Mouse (Mus musculus) heart, adult 8-10 months (tissue): ENCODE results near the gene Arid5b. TPM values are rescaled to one million over a fixed set of nuclear protein-coding genes. Genes with fewer than 3 reads are reported as not detected.
A peak's percentile ranks its signal among the peaks of the same experiment; 100 is the strongest.

Experiments used
- DNase-seq: peaks from one replicate; pipeline ENCODE4 v3.0.0; 2022; ENCODE audit warnings: low spot score
- total RNA-seq, 4 experiments: library from RNA; stranded (reverse); gene quantifications; 2 replicates each; pipeline ENCODE4 v1.2.4; 2022

Gene Arid5b
- total RNA-seq, 4 experiments from 2014 or later = 17.7 to 25.4 (median 18.5) TPM

DNA sequence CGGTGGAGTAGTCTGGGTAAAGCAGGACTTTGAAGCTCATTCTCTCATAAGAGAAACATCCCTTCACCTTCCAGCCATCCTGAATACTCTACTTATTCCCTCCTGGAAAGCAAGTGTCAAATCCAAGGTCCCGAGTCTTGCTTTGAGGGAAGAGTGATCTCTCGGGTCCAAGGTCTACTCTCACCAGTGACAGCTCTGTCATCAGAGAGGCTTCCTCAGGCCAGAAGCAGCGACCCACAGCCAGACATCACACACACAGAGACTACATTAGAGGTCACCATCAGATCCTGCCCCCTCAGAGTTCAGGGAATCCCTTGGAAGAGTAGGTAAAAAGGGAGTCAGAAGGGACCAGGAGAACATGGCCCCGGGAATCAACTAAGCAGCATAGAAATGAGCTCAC is 140.4 kb downstream of the Arid5b start:
- no peak for DNase-seq

DNA sequence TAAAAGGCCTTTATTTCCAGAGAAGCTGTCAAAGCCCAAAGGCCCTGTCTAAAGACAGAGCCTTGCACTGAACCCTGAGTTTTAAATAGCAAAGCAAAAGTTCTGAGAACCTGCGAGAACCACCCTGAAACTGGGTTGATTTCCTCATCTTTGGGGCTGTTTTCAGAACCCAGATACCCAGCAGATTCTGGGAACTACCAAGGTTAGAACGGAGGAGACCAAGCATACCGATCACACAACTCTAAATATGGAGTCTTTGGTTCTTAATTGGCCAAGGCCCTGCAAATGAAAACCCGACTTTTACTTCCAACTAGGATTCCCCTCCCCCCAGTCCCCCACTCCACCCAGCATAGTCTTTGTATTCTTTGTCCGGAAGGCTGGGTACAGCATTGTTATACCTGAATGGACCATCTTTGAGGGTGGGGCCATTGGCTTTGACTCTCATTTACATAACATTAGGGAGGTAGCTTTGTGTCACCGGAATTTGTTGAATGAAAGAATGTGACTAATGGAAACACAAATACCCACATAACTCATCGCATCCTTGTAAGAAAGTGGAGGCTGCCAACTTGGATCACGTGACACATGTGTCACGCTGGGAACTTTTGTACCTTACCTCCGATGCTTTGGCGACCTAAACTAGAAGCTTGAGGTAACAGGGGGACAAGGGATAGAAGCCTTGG is 141.2 kb downstream of the Arid5b start:
- DNase-seq = no peak

DNA sequence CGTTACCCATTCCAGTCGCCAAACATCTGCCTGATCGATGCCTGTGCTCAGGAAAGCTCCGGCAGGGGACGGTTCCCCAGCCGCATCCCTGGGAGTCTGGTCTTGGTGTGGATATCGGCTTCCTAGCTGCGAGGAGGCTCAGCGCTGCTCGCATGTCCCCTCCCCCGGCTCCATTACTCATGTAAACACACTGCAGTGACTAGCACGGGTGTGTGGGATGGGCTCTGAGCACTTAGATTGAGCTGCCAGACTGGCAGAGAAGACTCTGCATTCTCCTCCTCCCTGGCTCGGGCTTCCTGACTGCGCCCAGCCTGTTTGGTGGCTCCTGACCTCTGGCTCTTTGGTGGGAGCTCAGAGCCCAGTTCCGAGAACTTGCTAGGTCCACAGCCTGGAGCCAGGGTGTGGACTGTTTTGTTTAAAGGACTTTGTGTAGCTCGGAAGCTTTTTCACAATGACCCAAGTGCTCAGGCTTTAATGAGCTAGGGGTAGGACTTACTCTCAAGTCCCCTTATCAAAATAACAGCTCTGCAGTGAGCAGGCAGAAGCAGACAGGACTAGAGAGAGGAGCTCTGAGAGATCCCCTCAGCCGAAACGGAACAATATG is 142.0 kb downstream of the Arid5b start:
- DNase-seq = peak; percentile 90

DNA sequence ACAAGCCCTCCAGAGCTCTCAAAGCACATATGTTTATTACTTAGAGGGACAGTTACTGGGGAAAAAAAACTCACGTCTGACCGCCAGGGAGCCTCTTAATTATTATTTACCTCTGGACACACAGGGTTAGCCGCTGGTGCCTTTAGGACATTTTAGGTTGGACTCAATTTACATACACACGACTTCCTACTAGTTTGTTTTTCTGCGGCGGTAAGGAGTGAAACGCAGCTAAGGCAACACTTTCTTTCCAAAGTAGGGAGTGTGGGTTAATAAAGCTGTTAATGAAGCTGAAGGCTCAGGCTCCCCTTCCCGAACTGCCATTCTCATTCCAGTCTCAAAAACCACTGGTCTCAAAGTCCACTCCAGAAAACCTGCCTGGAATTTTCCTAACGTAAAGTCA is 142.5 kb downstream of the Arid5b start:
- no peak for DNase-seq

DNA sequence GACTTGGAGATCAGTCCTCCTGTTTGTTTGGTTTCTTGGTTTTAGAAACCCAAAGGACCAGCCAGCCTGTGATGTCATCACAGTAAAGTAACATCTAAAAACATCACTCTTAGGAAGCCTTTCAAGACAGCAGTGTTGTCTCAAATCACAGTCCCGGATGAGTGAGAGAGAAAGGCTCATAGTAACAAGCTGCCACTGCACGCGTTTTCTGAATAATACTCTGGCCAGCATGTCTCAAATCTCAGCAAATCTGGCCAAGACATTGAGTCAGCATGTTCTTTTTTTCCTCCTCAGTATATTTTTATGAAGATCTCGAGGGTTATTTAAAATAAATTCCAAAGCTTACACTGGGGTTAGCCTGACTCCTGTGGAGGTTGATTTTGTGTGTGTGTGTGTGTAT is 143.1 kb downstream of the Arid5b start:
- no peak for DNase-seq

DNA sequence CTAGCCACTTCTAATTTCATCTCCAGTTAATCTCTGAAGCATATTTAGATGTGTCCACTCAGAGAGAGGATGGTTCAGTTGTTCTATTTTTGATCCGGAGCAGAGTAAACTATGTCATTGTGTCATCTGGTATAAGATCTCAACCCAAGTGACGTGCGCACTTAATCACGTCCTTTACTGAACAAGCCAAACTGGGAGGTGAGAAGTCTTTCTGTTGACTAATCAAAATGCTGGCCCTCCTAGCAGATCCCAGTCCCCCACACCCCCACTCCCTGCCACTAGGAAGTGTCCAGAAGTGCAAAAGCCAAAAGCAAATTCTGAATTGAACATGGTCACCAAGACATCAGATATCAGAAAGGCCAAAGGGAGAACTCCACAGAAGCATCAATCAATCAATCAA is 144.0 kb downstream of the Arid5b start:
- DNase-seq = no peak

DNA sequence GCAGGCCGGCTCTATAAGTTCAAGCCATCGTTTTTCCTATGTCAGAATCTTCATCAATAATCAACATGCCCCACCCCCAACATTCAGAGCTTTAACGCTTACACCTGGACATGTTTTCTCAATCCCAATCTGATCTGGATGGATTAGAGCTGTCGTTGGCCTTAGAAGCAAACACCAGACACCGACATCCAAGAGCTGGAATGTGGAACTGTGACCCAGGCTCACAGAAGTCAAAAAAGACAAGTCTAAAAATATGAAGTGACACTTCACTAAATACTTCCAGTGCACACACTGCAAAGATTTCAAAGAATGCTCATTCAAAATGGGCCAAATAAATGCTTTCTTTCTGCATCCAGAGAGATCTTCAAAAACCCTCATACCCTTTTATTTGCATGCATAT is 144.5 kb downstream of the Arid5b start:
- DNase-seq = no peak

DNA sequence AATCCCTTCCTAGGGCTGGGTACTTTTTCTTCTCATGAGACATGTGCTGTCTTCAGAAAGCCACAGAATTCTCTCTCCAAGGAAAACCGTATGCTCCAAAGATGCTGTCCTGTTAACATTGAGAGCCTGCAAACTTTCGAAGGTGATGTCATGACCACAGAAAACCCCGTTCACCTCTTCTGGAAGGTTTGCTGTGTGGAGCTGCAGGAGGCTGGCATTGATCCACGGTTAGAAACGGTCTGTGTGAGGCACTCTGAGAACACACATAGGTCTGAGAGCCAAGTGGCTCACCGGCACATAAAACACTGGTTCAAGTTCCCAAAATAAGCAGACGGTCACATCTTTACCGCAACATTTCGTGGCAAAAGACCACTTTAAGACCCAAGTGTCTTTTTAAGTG is 145.9 kb downstream of the Arid5b start:
- no peak for DNase-seq

DNA sequence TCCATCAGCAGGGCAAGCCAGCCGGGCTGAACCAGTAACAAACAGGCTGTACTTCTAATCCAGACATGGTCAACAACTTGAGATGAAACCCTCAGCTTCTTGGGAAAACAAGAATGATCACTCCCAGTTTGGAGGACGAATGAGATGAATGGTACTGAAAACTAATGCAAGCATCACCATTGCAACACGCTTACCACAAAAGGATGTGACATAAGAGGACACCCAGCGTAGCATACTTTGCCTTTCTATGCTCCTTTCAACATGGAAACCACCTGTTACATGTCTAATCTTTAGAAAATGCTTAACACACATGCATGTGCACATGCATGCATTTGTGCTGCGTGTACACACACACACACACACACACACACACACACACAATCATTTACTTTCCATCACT is 146.4 kb downstream of the Arid5b start:
- no peak for DNase-seq

DNA sequence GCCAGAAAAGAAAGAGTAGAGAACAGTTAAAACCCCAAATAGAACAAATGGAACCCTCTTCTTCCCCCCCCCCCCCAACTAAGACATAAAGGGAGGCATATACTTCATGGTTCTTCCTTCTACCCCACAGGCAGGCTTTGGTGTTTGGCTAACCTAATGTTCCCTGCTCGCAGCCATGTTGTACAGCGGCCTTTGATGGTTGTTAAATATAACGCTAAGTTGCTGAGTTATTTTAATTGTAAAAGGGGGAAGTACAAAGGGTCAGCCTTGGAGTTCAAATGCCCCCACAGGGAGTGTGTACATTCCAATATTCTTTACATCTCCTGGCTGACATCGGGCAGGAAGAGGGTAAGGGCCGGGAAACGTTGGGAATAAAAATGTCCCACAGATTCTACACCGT is 148.9 kb downstream of the Arid5b start:
- DNase-seq = no peak

DNA sequence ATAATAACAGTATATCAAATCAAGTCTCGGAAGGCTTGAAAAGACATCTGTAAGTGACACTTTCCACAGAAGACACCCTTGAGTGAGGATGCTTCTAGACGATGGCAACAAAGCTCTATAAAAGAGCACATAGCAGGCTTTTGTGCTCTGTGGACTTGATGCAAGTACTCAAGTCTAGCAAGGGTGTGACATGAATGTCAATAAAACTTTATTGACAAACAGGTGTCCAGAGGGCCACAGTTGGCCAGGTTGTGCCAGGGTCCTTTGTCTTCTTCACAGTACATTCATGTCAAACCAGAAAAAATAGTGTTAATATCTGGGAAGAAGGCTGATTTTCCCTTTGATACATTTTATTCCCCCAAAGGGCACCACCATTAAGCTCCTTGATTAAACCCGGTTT is 149.5 kb downstream of the Arid5b start:
- no peak for DNase-seq

DNA sequence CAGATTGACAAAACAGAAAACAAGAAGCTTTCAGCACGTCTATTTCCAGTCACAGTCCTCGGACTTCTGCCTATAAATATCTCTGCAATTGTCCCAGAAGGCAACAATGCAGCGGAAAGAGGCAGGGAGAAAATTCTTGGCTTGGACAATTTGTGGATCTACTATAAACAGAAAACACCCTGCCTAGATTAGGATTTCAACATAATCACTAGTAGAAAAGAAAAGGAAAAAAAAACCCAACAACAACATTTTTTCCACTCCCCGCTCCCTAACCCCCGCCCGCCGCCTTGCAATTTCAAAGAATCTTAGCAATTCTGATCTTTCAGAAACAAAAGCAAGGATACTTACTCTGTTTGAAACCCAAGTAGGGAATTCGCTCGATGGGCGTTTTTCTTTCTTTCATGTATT is 150.1 kb downstream of the Arid5b start:
- DNase-seq = peak; percentile 93

DNA sequence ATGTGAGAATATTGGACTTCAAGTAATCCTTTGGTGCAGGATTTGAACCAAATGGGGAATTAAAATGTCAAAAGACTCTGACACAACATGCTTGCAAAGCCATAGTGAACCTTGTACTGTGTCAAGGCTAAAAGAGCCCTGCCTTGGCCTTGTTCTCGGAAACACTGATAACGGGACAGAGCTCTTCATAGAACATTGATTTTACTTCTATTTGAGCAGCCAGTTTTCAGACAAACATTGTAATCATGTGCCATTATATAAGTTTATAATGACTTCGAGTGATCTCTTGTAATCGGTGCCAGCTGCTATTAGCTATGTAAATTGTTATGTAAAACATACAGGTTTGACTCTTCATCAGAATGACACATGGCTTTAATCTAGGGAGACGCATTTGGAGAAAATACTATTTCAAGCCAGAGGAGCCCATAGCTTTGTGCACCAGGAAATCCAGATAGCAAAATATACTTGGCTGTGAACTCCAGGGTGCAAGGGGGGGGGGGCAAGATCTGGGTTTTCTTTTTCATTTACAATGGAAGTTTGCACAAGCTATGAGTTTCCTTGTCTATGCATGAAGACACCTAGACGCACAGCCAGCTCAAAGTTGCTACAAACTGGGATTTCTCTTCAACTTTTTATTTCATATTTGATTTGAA is 150.8 kb downstream of the Arid5b start:
- DNase-seq = no peak

DNA sequence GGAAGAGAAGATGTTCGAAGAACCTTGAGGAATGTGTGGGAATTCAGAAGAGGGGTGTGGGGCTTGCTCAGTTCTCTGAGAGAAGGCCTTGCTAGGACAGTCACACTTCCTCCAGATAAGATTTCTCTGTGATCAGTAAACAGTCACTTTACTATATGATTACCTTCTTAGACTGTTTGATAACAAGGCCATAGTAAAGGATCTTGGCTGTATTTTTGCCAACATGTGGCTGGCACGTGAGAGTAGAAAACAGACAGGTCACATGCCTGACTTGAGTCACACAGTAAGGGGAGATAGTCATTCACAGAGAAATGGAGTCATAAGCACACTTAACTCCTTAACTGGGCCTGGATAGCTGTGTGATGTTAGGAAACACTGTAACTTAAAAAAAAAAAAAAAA is 151.4 kb downstream of the Arid5b start:
- no peak for DNase-seq

DNA sequence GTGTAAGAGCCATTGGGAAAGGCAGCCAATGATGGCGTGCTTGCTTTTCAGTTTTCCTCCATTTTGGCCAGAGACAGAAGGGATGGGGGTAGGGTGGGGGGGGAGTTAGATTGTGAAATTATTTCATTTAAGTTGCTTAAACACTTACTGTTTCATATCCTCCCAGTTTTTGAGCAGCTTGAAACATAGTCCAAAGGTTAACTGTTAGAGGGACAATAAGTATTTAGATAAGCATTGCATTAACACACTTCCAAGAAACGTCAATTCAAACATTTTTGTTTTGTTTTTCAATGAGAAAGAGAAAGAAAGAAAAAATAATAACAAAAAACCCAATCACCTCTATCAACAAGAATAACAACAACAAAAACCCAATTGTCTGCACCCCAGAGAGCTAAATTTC is 152.0 kb downstream of the Arid5b start:
- no peak for DNase-seq

DNA sequence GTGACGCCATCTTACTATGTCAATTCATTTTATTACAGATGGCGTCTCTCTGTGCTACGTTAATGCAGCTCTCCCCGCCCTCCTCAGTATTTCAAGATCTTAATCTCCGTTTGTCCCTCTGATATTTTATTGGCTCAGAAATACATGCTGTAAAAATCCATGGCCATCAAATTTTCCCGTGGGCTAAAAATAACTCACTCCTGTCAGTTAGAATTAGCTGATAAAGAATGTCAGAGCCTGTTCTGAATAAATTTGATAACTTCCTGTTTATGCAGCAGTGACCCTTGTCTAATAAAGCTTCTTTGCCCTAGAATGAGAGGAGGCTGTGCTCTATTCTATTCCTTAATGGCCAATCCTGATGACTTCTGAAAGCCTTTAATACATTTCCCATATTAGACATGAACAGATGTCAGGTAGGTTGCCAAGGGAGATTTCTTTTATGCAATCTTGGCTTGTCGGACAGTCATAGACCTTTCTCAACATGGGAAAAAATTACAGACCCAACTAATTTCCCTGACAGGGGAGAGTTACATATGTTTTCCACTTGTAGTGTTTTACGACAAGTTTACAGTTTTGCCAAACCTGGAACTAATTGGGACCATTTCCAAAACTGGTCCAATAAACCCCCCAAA is 152.5 kb downstream of the Arid5b start:
- DNase-seq = peak; percentile 79

DNA sequence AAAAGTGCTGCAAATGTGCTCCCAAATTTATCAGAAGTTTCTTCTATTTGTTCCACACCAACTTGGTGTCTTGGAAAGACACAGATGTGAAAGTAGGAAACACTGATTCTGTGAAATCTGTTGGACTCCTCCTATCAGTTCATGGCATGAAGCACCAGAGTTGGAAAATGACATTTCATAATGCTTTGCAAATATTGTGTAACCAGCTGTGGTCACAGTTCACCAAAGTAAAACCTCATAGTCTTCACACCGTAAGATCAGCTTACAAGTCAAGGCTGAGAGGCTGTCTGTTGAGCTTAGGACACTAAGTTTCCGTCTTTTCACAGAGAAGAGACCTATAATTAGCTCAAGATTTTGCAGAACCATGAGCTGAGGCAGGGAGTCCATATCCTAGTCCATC is 153.6 kb downstream of the Arid5b start:
- no peak for DNase-seq

DNA sequence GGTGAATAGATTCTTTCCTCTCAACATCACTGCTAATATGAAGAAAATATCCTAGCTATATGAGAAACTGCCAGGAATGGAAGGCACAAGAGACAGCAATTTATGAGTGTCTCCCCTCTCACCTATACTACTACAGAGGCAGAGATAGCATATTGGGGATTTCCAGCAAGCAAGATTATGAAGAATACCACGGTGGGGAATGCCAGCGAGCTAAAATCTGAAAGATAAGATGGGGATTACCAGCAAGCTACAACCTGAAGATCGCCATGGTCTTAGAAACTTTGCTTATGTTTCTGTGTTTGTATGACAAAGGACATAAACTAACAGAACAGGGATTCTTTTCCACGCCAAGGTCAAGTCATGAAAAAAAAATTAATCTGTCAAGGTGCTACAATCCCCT is 155.1 kb downstream of the Arid5b start:
- DNase-seq = no peak

DNA sequence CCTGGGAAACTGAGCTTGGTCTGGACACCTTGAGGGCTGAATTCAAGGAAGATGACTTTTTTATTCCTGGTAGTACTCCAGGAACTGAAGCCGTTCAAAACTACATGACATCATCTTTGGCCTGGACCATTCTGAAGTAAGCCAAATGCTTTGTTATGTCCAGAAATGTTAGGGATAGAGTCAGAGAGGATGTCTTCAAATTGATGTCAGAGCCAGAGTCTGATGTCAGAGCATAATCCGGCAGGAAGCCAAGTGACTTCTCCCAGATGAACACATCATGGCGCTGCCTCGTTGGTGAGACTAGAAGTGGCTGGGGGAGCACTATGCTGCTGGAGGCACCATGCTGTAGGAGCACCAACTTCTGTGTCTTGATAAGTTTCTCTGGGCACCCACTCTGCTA is 156.6 kb downstream of the Arid5b start:
- DNase-seq = peak; percentile 90

DNA sequence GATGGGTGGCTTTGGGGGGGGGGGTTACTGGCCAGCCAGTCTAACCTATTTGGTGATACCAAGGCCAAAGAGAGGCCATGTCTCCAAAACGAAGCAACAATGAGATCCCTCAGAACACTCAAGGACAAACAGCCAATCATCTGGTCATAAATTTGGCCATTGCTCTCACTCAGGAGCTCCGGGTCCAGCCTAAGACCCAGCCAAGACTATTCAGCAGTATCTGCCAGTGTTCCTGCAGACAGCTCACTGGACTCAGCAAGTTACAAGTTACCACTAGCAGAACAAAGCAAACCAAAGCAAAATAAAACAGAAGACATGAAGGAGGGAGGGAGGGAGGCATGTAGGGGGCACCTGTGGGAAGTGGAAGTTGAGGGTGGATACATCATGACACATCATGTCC is 157.3 kb downstream of the Arid5b start:
- no peak for DNase-seq

DNA sequence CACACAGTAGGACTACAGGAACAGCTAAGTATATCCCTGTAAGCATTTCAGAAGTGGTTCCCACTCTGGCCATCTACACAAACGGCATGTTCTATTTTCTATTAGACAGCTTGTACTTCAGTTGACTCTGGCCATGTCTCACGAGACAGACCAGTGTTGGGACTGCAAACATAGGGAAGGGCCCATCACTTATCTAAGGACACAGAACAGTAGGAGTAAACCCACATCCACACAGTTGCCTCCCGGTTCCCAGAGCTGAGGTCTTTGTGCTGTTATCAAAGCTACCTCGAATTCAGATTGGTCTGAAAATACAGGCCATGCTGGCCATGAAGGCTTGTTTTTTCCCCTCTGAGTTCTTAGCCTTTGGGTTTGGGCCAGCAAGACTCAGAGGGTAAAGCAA is 158.5 kb downstream of the Arid5b start:
- no peak for DNase-seq

DNA sequence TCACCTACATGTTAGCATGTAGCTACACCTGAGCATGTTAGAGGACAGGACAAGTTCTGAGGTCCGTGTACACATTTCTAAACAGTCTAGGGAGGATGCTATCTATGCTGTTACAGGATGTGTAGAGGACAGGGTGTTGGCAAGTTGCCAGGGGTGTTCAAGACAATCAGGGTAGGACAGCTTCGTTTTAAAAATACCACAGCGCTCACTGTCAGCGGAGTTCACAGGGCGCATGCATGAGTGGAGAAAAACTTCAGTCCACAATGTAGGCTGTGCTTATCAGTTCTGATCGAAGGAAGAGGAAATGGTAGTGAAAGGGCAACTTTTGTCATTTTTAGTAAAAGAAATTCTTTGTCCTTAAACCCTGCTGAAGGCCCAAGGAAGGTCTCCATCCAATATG is 159.3 kb downstream of the Arid5b start:
- DNase-seq = no peak

DNA sequence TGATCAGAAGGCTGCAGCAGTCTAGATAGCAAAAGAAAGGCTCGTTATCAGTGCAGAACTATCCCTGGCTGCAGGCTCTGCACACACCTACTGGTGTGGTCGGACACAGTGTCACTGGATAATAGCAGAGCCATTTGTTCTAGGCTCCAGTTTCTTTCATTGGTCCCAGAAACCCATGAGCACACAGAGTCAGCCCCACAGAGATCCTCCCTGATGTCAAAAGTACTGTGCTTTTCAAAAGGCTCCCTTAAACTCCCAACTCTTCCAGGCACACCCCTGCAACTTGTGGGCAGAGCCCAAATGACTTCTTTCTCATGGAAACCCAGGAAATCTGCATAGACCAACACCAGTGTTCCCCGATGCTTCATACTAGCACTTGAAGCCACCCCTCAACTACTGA is 163.6 kb downstream of the Arid5b start:
- no peak for DNase-seq
